Mouse (Mus musculus) c-Kit-positive CD71-negative TER-119-negative erythroid progenitor cells, embryonic 14.5 days (primary cell): ENCODE data around the gene Carf.
A peak's percentile ranks its signal among the peaks of the same experiment; 100 is the strongest.
"Not testable (repeated sequence)": the region's sequence is repeated elsewhere in the genome, so short reads cannot be mapped to it uniquely, and the experiment has no call there.

Experiments
- DNase-seq: peaks from one replicate; pipeline ENCODE4 v3.0.0-alpha.2; 2013; ENCODE audit warnings: low read depth

The Carf gene

GRCm38 (mm10) chr1:60098024-60098781 is at the start of gene Carf, which contains the start of gene Wdr12:
Gene Carf (plus strand): TSS chr1:60098247.
Gene Wdr12 (minus strand): TSS chr1:60098645.
- DNase-seq: peak; percentile 96

- no peak for DNase-seq
These were observed 43.4 kb upstream of the Carf start for GRCm38 (mm10) chr1:60054659-60055058.

GRCm38 (mm10) chr1:60056310-60056709 is 41.7 kb upstream of the Carf start:
- DNase-seq: no peak

GRCm38 (mm10) chr1:60070725-60071124 is 27.3 kb upstream of the Carf start:
- peak; percentile 10 for DNase-seq

DNA sequence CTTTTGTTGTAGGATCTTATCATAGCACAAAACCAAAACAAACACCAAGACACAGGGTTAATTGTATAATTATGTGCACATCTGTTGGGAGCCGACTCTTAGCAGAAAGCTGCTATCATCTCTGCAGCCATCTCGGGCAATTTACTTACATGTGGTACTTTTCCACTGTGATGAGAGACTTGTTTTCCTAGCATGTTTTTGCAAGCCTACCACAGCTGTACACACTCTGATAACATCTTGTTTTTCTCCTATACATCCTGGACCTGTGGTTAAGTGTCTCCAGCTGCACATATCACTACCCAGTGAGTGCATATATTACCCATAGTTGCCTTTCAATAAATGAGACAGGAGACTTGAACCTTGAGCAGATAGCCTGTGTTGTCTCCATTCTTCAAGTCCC is 23.1 kb upstream of the Carf start:
- DNase-seq: no peak

DNA sequence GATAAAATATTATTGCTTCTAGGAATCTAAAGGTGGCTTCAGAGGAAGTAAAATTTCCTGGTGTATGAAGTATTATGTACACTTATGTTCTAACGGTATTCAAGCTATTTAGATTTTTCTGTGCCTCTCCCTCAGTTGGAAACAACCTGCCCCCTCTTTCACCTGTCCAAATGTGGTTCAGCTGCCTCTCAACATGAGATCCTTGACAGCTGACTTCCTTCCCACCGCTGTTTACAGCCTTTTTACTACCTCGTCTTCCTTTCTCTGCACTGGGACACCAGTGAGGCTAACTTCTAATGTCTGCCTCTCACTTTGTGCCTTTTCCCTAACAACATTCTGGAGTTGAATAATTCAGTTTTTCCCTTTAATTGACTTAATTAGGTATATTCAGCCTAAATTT is 22.5 kb upstream of the Carf start:
- DNase-seq: no peak

- DNase-seq: no peak
These were observed 21.6 kb upstream of the Carf start for GRCm38 (mm10) chr1:60076411-60076810.

GRCm38 (mm10) chr1:60096572-60097276 is 1.3 kb upstream of the Carf start:
- DNase-seq: peak; percentile 40

- DNase-seq: peak; percentile 72
These were observed 597 bp upstream of the Carf start for GRCm38 (mm10) chr1:60097277-60098023.

DNA sequence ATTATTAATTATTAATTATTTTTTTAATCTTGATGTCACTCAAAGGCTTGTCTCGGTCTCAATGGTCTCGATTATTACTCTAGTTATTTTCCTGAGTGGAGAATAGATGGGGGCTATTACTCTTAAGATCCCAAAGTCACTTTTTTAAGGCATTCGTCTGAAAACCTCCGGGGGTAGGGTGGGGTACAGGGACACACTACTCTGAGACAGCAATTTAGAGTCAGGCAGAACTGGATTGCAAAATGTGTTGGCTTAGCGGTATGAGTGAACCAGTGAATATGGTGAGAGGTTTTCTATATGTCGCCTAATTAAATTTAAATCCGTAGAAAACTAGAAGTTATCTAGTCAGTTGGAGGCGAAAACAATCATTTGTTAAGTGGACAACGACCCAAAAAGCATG is 792 bp downstream of the Carf start:
- DNase-seq: no peak

- no peak for DNase-seq
These were observed 6.5 kb downstream of the Carf start for GRCm38 (mm10) chr1:60104582-60104981.

DNA sequence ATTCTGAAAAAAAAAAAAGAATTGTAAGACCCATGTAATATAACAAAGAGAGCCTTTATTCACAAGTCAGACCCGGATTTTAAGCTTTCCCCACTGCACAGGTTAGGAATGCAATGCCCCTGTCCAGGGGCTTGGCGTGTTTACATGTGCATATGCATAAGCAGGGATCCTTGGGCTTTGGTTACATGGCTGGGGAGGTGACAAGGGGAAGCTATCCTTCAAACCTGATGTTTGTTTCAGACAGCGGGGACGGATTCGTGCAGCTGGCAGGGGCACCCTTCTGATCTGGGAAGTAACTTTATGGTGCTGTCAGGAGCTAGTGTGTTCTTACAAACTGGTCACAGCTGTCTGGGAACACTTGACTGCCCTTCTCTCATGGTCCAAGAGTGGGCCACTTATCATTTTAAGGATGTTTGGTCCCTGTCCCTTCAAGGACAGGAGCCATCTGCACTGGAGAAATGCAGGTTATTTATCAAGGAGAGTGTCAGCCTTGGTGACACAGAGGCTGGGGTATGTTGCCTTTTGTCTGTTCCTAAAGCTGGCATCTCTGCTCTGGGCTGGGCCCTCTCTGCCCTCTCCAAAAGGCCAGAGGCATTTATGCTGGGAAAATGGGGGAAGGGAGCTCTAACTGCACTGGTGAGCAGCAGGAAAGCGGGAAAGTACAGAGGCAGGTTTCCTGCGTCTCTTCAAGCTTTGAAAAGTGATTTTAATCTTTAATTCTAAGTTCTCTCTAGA is 19.8 kb downstream of the Carf start:
- no peak for DNase-seq

DNA sequence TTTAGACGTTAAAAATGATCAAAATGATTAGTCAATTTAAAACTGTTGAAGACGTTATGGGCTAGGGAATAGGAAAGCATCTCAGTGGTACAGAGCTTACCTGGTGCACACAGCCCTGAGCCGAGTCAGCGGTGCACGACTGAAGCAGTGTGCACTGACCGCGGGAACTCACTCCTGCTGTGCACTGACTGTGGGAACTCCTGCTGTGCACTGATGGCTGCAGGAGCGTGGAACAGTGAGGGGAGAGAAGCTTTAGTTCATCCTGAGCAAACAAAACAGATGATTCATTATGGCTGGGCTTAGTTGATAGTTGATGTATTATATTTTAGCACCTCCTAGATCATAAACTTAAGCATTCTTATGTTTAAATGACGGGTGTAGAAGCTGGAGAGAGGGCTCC is 39.3 kb downstream of the Carf start:
- no peak for DNase-seq

DNA sequence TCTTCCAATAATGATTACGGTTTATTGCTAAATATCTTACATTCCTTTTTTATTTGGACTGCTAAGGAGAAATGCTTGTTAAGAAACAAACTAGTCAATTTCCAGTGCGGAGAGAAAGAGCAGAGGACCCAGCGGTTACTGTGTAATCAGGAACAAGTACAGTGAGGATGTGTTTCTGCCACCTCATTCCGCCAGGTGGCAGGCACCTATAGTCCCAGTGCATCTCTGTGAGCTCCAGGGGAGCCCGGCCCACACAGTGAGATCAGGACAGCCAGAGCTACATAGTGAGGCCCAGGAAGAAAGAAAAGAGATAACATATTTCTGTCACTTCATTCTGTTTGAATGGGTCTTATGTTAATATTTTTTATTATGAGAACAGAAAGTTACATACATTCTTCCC is 54.7 kb downstream of the Carf start:
- no peak for DNase-seq

DNA sequence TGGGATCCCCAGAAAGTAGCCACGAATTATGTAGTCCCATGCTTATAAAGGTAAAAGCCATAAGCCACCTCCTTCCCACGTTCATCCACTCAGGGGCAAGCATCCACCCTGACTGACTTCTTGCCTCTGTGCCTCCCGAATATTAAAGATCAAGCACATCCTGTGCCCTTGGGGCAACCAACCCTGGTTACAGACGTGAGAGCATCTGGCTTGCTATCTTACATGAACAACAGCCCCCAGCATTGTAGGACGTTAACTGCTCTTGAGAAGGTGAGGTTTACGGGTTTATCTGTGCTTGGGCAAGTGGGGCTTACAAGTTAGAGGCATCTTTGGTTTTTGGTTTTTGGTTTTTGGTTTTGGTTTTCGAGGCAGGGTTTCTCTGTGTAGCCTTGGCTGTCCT is 58.6 kb downstream of the Carf start:
- no peak for DNase-seq

GRCm38 (mm10) chr1:60158411-60158810 is 60.4 kb downstream of the Carf start:
- DNase-seq: no peak

DNA sequence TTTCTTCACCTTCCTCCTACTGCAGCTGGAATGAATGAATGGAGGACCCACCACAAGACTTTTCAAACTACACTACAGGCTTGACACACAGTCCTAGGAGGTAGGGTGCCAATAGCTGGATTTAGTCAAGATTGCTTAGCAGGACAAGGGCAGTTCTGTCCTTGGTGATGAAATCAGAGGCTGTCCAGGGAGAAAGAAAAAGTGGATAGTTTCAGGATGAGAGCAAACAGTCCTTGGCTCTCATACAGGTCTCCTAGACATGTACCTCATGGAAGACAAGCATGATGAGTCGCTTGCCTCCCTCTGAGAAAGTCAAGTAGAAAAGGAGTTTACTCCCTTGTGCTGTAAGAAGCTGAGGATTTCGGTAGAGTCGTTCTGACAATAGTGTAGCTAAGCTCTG is 65.6 kb downstream of the Carf start:
- DNase-seq: no peak

DNA sequence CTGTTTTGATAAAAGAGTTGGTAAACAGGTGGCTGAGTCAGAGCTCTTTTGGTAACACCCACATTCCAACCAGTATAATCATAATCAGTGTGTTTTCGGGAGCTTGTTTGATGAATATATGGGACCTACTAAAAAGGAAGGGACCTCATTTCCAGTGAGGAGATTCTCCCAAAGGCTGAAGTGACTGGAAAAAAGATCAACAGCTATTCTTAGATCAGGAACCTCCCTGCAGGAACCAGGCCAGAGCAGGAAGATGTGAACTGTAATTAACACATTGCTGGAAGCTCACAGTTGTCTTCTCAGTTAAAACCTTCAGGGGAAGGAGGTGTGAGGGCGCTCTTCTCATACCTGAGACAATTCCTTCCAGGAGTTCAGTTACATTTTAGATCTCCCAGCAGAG is 71.6 kb downstream of the Carf start:
- DNase-seq: no peak

DNA sequence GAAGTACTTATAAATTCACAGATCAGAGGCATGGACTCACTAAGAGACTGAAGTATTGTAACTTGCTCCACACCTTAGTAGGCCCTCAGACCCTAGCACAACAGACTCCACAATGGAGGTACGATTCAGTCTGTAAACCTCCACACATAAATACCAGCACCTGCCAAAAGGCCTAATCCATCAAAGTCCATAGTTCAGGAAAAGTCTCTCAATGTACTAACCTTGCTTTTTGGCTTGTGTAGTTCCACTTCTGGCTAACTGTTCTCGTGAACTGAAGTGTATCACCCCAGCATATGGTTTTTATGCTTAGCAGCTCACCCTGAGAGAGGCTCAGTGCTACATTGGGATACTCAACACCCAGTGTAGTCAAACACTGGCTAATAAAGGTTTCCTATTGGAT is 72.2 kb downstream of the Carf start:
- no peak for DNase-seq

GRCm38 (mm10) chr1:60173119-60173518 is 75.1 kb downstream of the Carf start:
- no peak for DNase-seq

- DNase-seq: not testable (repeated sequence)
These were observed 79.8 kb downstream of the Carf start for GRCm38 (mm10) chr1:60177814-60178213.

DNA sequence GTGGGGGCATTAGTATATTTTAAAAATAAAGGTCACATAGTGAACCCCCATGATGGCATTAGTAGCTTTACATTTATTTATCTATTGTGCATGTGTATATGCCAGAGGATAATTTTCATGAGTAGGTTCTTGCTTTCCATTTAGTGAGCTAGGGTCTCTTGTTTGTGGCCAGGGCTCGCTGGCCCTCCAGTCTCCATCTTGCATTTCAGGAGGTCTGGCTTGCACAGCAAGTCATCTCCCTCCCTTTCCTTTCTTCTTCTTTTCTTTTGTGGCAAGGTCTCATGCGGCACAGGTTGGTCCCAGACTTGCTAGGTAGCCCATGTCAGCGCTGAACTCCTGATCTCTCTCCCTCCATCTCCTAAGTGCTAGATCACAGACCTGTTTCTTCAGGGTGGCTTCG is 81.3 kb downstream of the Carf start:
- DNase-seq: no peak
